Mouse (Mus musculus): ENCODE data around the gene Dzank1. TPM values are rescaled to one million over a fixed set of nuclear protein-coding genes. Genes with fewer than 3 reads are reported as not detected.

Dzank1 gene
- polyA plus RNA-seq, 1 experiment from 2014 or later, result 3.4 TPM

Other genes starting within 250 kb of the Dzank1 start
- gene Ovol2, start 195.3 kb downstream of the Dzank1 start, polyA plus RNA-seq (2014; fragmentation: Nextera tagmentation; extraction: Ambion mirVana), result 0.25 and 0.28 TPM in 2 replicates
- gene Kat14, start 158.4 kb downstream of the Dzank1 start, polyA plus RNA-seq (2014; fragmentation: Nextera tagmentation; extraction: Ambion mirVana), result 30.8 and 31.0 TPM in 2 replicates
- gene Pet117, start 158.4 kb downstream of the Dzank1 start, polyA plus RNA-seq (2014; fragmentation: Nextera tagmentation; extraction: Ambion mirVana), result 0.94 and 1.9 TPM in 2 replicates
- 30.7 and 37.8 TPM in 2 replicates for gene Polr3f, start 304 bp upstream of the Dzank1 start, polyA plus RNA-seq (2014; fragmentation: Nextera tagmentation; extraction: Ambion mirVana)
- gene Rbbp9, start 23.5 kb upstream of the Dzank1 start, polyA plus RNA-seq (2014; fragmentation: Nextera tagmentation; extraction: Ambion mirVana), result 67.1 and 70.3 TPM in 2 replicates
- 94.1 and 110 TPM in 2 replicates for gene Sec23b, start 28.8 kb upstream of the Dzank1 start, polyA plus RNA-seq (2014; fragmentation: Nextera tagmentation; extraction: Ambion mirVana)
- 39.0 and 48.9 TPM in 2 replicates for gene Smim26, start 66.6 kb upstream of the Dzank1 start, polyA plus RNA-seq (2014; fragmentation: Nextera tagmentation; extraction: Ambion mirVana)
- gene Dtd1, start 72.5 kb upstream of the Dzank1 start, polyA plus RNA-seq (2014; fragmentation: Nextera tagmentation; extraction: Ambion mirVana), result 33.6 and 38.3 TPM in 2 replicates